Mouse (Mus musculus) limb, embryonic 12.5 days (tissue): ENCODE results near the gene Elp4. TPM values are rescaled to one million over a fixed set of nuclear protein-coding genes. Genes with fewer than 3 reads are reported as not detected.

Source experiments
- ATAC-seq: fragments of 200-750 bp; cut with Nextera tagmentation; 2 replicates; pipeline ENCODE4 v1.8.0; 2017; ENCODE audit warnings: low read depth, moderate TSS enrichment; ENCODE audit not compliant: insufficient number of reproducible peaks, insufficient read depth, low FRiP score, low TSS enrichment
- H3K27ac ChIP-seq: fragments of 300-500 bp; sonication (generic); 2 replicates; pipeline ENCODE4 v1.5.1; 2016; ENCODE audit warnings: mild to moderate bottlenecking, moderate library complexity
- H3K27me3 ChIP-seq: fragments of 300-500 bp; sonication (generic); 2 replicates; pipeline ENCODE4 v1.6.1; 2016; ENCODE audit warnings: mild to moderate bottlenecking, moderate library complexity
- H3K36me3 ChIP-seq: fragments of 300-500 bp; sonication (generic); 2 replicates; pipeline ENCODE4 v1.6.1; 2016; ENCODE audit warnings: mild to moderate bottlenecking, moderate library complexity
- H3K4me1 ChIP-seq: fragments of 300-500 bp; sonication (generic); replicated peaks from 2 replicates; pipeline ENCODE4 v1.6.1; 2016
- H3K4me2 ChIP-seq: fragments of 300-500 bp; sonication (generic); 2 replicates; pipeline ENCODE4 v1.6.1; 2016; ENCODE audit warnings: mild to moderate bottlenecking, moderate library complexity
- H3K4me3 ChIP-seq: fragments of 300-500 bp; sonication (generic); replicated peaks from 2 replicates; pipeline ENCODE4 v1.5.1; 2016; ENCODE audit warnings: mild to moderate bottlenecking
- H3K9ac ChIP-seq: fragments of 300-500 bp; sonication (generic); replicated peaks from 2 replicates; pipeline ENCODE4 v1.6.1; 2016; ENCODE audit warnings: mild to moderate bottlenecking, moderate library complexity
- H3K9me3 ChIP-seq: fragments of 300-500 bp; sonication (generic); 2 replicates; pipeline ENCODE4 v1.6.1; 2016; ENCODE audit warnings: mild to moderate bottlenecking, moderate library complexity
- WGBS: fragments of 180-500 bp; shearing (Covaris S2); methylation state at CpG from one replicate; pipeline ENCODE4 v1.1.7; 2016; 5-methylcytosine and 5-hydroxymethylcytosine counted together
- polyA plus RNA-seq: library from polyadenylated mRNA; unstranded; fragments of >200 nt; fragmentation: Nextera tagmentation; extraction: Ambion mirVana; gene quantifications from 2 replicates; pipeline ENCODE4 v1.2.1, GENCODE M21; 2016

Gene Elp4
- polyA plus RNA-seq, 1 experiment from 2014 or later = 49.8 TPM

GRCm38 (mm10) chr2:105668271-105669270 lies 235.8 kb downstream of the Elp4 start, which contains the start of gene Pax6:
TSS of gene Pax6 (plus strand) at chr2:105668900.
- peaks cover 7% of the 10 kb centered on the region; the same call in 1 of the 2 replicates for H3K4me1 ChIP-seq
- no peaks in the 10 kb centered on the region for H3K36me3 ChIP-seq
- peak within 1 kb of the TSS; percentile 40 for H3K4me2 ChIP-seq
- ATAC-seq = no peak
- H3K27me3 ChIP-seq = peaks cover 99% of the 10 kb centered on the region
- no peak within 1 kb of the TSS for H3K9ac ChIP-seq
- under 1% methylated on average over 44 of the region's 44 CpGs for WGBS
- no peak within 1 kb of the TSS for H3K27ac ChIP-seq
- H3K4me3 ChIP-seq = peak within 1 kb of the TSS; percentile 18
- no peaks in the 10 kb centered on the region for H3K9me3 ChIP-seq

GRCm38 (mm10) chr2:105667626-105667950 lies 236.8 kb downstream of the Elp4 start:
- Histone ChIP-seq H3K27me3 (peaks cover 99% of the 10 kb centered on the region), H3K4me1 (peaks cover 7% of the 10 kb centered on the region; the same call in 1 of the 2 replicates), H3K9me3 (no peaks in the 10 kb centered on the region), H3K27ac (no peak overlapping the region), H3K36me3 (no peaks in the 10 kb centered on the region), H3K4me3 (no peak overlapping the region), H3K9ac (no peak overlapping the region), H3K4me2 (no peak overlapping the region)
- 0% methylated on average over 11 of the region's 11 CpGs for WGBS
- no peak for ATAC-seq

- Histone ChIP-seq H3K4me2 (no peak overlapping the region), H3K9me3 (no peaks in the 10 kb centered on the region), H3K4me1 (peaks cover 7% of the 10 kb centered on the region; the same call in 1 of the 2 replicates), H3K27ac (no peak overlapping the region), H3K4me3 (no peak overlapping the region), H3K9ac (no peak overlapping the region), H3K36me3 (no peaks in the 10 kb centered on the region), H3K27me3 (peaks cover 99% of the 10 kb centered on the region)
- WGBS = under 1% methylated on average over 41 of the region's 41 CpGs
- ATAC-seq = 0 out of 2 replicates have a peak, but pooled peaks have one; percentile 4
These were observed 237.4 kb downstream of the Elp4 start for GRCm38 (mm10) chr2:105666763-105667625.

GRCm38 (mm10) chr2:105666331-105666730 lies 238.0 kb downstream of the Elp4 start:
- no peaks in the 10 kb centered on the region for H3K9me3 ChIP-seq
- H3K4me2 ChIP-seq = no peak overlapping the region
- 1% methylated on average over 6 of the region's 6 CpGs for WGBS
- H3K4me3 ChIP-seq = no peak overlapping the region
- no peak for ATAC-seq
- H3K9ac ChIP-seq = no peak overlapping the region
- H3K36me3 ChIP-seq = no peaks in the 10 kb centered on the region
- no peak overlapping the region for H3K27ac ChIP-seq
- H3K4me1 ChIP-seq = peaks cover 7% of the 10 kb centered on the region; the same call in 1 of the 2 replicates
- H3K27me3 ChIP-seq = peaks cover 99% of the 10 kb centered on the region

GRCm38 (mm10) chr2:105665491-105666250 lies 238.7 kb downstream of the Elp4 start:
- H3K27me3 ChIP-seq = peaks cover 99% of the 10 kb centered on the region
- 11% methylated on average over 5 of the region's 5 CpGs for WGBS
- no peak overlapping the region for H3K4me3 ChIP-seq
- H3K4me2 ChIP-seq = no peak overlapping the region
- H3K9ac ChIP-seq = no peak overlapping the region
- no peaks in the 10 kb centered on the region for H3K9me3 ChIP-seq
- H3K36me3 ChIP-seq = no peaks in the 10 kb centered on the region
- peaks cover 8% of the 10 kb centered on the region for H3K4me1 ChIP-seq
- H3K27ac ChIP-seq = no peak overlapping the region
- ATAC-seq = no peak

GRCm38 (mm10) chr2:105664996-105665395 lies 239.4 kb downstream of the Elp4 start:
- Histone ChIP-seq H3K27me3 (peaks cover 99% of the 10 kb centered on the region), H3K4me1 (peaks cover 15% of the 10 kb centered on the region), H3K4me3 (no peak overlapping the region), H3K9ac (no peak overlapping the region), H3K27ac (no peak overlapping the region), H3K4me2 (no peak overlapping the region), H3K9me3 (no peaks in the 10 kb centered on the region), H3K36me3 (no peaks in the 10 kb centered on the region)
- ATAC-seq = no peak
- 6% methylated on average over 5 of the region's 5 CpGs for WGBS

GRCm38 (mm10) chr2:105663101-105663511 lies 241.3 kb downstream of the Elp4 start:
- ATAC-seq = no peak
- Histone ChIP-seq H3K9ac (no peak overlapping the region), H3K4me3 (no peak overlapping the region), H3K36me3 (no peaks in the 10 kb centered on the region), H3K4me2 (no peak overlapping the region), H3K27me3 (peaks cover 99% of the 10 kb centered on the region), H3K9me3 (no peaks in the 10 kb centered on the region), H3K4me1 (peaks cover 10% of the 10 kb centered on the region; the same call in 1 of the 2 replicates), H3K27ac (no peak overlapping the region)
- WGBS = 2% methylated on average over 10 of the region's 10 CpGs

GRCm38 (mm10) chr2:105662606-105663005 lies 241.8 kb downstream of the Elp4 start:
- Histone ChIP-seq H3K27me3 (peaks cover 97% of the 10 kb centered on the region), H3K27ac (no peak overlapping the region), H3K36me3 (no peaks in the 10 kb centered on the region), H3K4me2 (no peak overlapping the region), H3K9ac (no peak overlapping the region), H3K4me1 (peaks cover 10% of the 10 kb centered on the region; the same call in 1 of the 2 replicates), H3K9me3 (no peaks in the 10 kb centered on the region), H3K4me3 (no peak overlapping the region)
- 2% methylated on average over 7 of the region's 7 CpGs for WGBS
- ATAC-seq = no peak

GRCm38 (mm10) chr2:105662121-105662520 lies 242.2 kb downstream of the Elp4 start:
- Histone ChIP-seq H3K4me1 (peaks cover 10% of the 10 kb centered on the region; the same call in 1 of the 2 replicates), H3K27ac (no peak overlapping the region), H3K27me3 (peaks cover 97% of the 10 kb centered on the region), H3K9ac (no peak overlapping the region), H3K36me3 (no peaks in the 10 kb centered on the region), H3K4me2 (no peak overlapping the region), H3K9me3 (no peaks in the 10 kb centered on the region), H3K4me3 (no peak overlapping the region)
- 3% methylated on average over 16 of the region's 16 CpGs for WGBS
- no peak for ATAC-seq

GRCm38 (mm10) chr2:105661623-105662066 lies 242.7 kb downstream of the Elp4 start:
- Histone ChIP-seq H3K4me1 (peaks cover 10% of the 10 kb centered on the region; the same call in 1 of the 2 replicates), H3K4me2 (no peak overlapping the region), H3K27me3 (peaks cover 97% of the 10 kb centered on the region), H3K9ac (no peak overlapping the region), H3K9me3 (no peaks in the 10 kb centered on the region), H3K27ac (no peak overlapping the region), H3K4me3 (no peak overlapping the region), H3K36me3 (no peaks in the 10 kb centered on the region)
- WGBS = 1% methylated on average over 18 of the region's 18 CpGs
- no peak for ATAC-seq
